Mouse (Mus musculus): ENCODE measurements around the gene Fgf18. TPM values are rescaled to one million over a fixed set of nuclear protein-coding genes. Genes with fewer than 3 reads are reported as not detected.

The Fgf18 gene
- polyA plus RNA-seq, 1 experiment: not detected

- H3K27me3 ChIP-seq (ENCODE audit: control insufficient read depth): peaks cover 67% of the 10 kb centered on the region
- H3K9me3 ChIP-seq (ENCODE audit: control insufficient read depth, low read length): no peaks in the 10 kb centered on the region
- no peaks in the 10 kb centered on the region for H3K4me1 ChIP-seq (ENCODE audit: control insufficient read depth)
- H3K4me3 ChIP-seq (replicated peaks): no peak overlapping the region
- no peaks in the 10 kb centered on the region for H3K36me3 ChIP-seq (ENCODE audit: control insufficient read depth)
- TF ChIP-seq GATA1 (IDR thresholded peaks at IDR 0.05; ENCODE audit: low read length) (no peak), TAL1 (IDR thresholded peaks at IDR 0.05; ENCODE audit: low read length) (no peak)
Measured at GRCm38 (mm10) chr11:33176525-33177245, 29.5 kb upstream of the Fgf18 start.

DNA sequence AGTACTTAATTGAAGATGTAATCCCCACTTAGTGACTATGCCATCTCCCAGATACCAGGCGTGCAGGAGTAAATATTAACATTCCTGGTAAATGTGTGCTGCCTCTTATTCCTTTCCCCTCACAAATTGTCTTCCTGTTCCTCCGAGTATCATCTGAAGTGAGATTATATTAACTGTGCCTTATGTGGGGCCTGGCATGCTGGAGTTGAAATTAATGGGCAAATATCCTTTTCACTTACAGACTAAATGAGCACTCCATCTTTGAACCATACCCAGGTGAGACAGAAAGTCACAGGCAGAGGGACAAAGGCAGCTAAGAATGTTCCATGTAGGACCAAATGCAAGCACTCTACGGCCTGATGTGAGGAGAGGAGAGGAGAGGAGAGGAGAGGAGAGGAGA, 28.6 kb upstream of the Fgf18 start:
- H3K9me3 ChIP-seq (ENCODE audit: control insufficient read depth, low read length): no peaks in the 10 kb centered on the region
- H3K27me3 ChIP-seq (ENCODE audit: control insufficient read depth): peaks cover 67% of the 10 kb centered on the region

GRCm38 (mm10) chr11:33170489-33170888, 23.3 kb upstream of the Fgf18 start:
- Histone ChIP-seq H3K4me1 (ENCODE audit: control insufficient read depth) (no peaks in the 10 kb centered on the region), H3K4me3 (replicated peaks) (no peak overlapping the region), H3K27me3 (ENCODE audit: control insufficient read depth) (peaks cover 46% of the 10 kb centered on the region), H3K36me3 (ENCODE audit: control insufficient read depth) (no peaks in the 10 kb centered on the region), H3K9me3 (ENCODE audit: control insufficient read depth, low read length) (no peaks in the 10 kb centered on the region)
- TF ChIP-seq GATA1 (IDR thresholded peaks at IDR 0.05; ENCODE audit: low read length) (no peak), TAL1 (IDR thresholded peaks at IDR 0.05; ENCODE audit: low read length) (no peak)

More for the DNA sequence above, 28.6 kb upstream of the Fgf18 start:
- H3K36me3 ChIP-seq (ENCODE audit: control insufficient read depth): no peaks in the 10 kb centered on the region
- TF ChIP-seq TAL1 (IDR thresholded peaks at IDR 0.05; ENCODE audit: low read length): no peak
- no peak overlapping the region for H3K4me3 ChIP-seq (replicated peaks)
- H3K4me1 ChIP-seq (ENCODE audit: control insufficient read depth): no peaks in the 10 kb centered on the region

DNA sequence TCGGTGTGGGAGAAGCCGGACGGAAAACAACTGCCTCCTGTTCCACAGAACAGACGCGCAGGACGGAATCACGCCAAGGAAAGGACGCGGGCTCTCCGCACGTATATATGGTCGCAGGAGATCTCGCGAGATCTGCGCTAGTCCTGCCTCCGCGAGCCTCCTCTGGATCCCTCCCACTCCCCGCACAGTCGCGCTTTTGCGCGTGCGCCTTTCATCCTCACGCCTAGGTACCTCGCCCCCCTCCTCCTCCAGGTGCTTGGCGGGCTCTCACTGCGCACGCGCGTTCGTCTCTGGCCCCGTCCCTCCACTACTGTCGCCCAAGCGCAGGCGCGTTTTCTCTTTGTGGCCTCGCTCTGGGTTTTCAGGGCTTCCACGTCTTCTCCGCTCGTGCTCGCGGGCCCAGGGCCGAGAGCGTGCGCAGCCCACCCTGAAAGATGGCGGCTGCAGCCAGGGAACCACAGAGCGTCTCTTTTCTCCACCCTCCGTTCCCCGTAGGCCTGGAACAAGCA, 15.9 kb upstream of the Fgf18 start, which contains the start of gene Npm1:
TSS of gene Npm1 (minus strand) at position 209 of the 509 bp plus-strand sequence.
- Histone ChIP-seq H3K4me1 (ENCODE audit: control insufficient read depth) (peaks cover 26% of the 10 kb centered on the region), H3K4me3 (replicated peaks) (peak within 1 kb of the TSS; percentile 95), H3K27me3 (ENCODE audit: control insufficient read depth) (peaks cover 10% of the 10 kb centered on the region), H3K9me3 (ENCODE audit: control insufficient read depth, low read length) (no peaks in the 10 kb centered on the region), H3K36me3 (ENCODE audit: control insufficient read depth) (peaks cover 36% of the 10 kb centered on the region)
- TF ChIP-seq TAL1 (IDR thresholded peaks at IDR 0.05; ENCODE audit: low read length): no peak
- TF ChIP-seq GATA1 (IDR thresholded peaks at IDR 0.05; ENCODE audit: low read length): no peak

DNA sequence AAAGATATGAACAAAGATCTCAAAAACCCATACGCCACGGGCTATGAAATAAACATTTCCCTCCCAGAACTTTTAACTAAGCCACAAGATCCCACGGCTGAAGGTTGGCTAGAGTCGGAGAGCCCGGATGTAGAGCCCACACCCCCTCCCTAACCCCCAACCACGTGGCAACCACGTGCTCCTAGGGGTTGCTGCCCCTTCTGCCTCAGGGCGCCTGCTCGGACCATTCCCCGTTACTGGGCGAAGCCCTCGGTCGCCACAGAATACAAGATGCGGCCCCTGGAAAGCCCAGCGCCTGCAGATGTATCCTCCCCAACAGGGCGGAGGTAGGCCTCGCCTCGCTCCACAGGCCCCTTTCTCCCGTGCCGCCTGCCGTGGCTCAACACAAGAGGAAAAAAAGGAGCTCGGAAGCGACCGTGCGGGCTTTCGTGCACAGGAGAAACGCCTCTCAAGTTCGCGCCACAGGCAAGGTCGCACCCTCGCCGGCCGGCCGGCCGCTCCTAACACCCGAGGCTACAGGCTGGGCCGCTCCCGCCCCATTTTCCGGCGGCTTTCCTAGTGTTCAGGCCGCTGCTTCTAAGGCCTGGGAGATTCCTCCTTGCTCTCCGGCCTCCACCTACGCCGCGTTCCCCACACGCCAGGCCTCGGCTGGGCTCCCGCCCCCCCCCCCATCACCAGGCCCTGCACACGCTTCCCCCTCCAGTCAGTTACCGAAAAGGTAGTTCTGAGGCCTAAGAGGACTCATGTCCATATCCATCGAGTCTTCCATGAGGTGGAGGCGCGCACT, 15.2 kb upstream of the Fgf18 start:
- H3K4me3 ChIP-seq (replicated peaks): peak overlapping the region; percentile 95
- peaks cover 26% of the 10 kb centered on the region for H3K4me1 ChIP-seq (ENCODE audit: control insufficient read depth)
- no peaks in the 10 kb centered on the region for H3K9me3 ChIP-seq (ENCODE audit: control insufficient read depth, low read length)
- TF ChIP-seq TAL1 (IDR thresholded peaks at IDR 0.05; ENCODE audit: low read length) (no peak), GATA1 (IDR thresholded peaks at IDR 0.05; ENCODE audit: low read length) (no peak)
- H3K36me3 ChIP-seq (ENCODE audit: control insufficient read depth): peaks cover 42% of the 10 kb centered on the region
- peaks cover 4% of the 10 kb centered on the region for H3K27me3 ChIP-seq (ENCODE audit: control insufficient read depth)

DNA sequence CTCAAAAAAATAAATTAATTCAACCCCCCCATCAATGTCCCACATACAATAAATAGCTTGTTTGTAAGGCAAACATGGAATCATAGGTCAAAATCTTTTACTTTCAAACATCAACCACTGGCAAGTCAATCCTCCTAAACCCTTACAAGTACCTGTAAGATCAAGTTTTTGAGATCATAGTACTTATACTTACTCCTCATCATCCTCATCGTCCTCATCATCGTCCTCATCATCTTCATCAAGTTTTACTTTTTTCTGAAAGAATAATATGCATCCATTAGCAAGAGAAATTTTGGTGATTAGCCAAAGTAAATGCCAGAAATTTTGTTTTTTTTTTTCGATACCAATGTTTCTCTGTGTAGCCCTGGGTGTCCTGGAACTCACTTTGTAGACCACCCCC, 12.5 kb upstream of the Fgf18 start:
- no peak for TF ChIP-seq GATA1 (IDR thresholded peaks at IDR 0.05; ENCODE audit: low read length)
- TF ChIP-seq TAL1 (IDR thresholded peaks at IDR 0.05; ENCODE audit: low read length): no peak
- Histone ChIP-seq H3K9me3 (ENCODE audit: control insufficient read depth, low read length) (no peaks in the 10 kb centered on the region), H3K4me3 (replicated peaks) (no peak overlapping the region), H3K27me3 (ENCODE audit: control insufficient read depth) (no peaks in the 10 kb centered on the region), H3K4me1 (ENCODE audit: control insufficient read depth) (peaks cover 26% of the 10 kb centered on the region), H3K36me3 (ENCODE audit: control insufficient read depth) (peaks cover 69% of the 10 kb centered on the region)

GRCm38 (mm10) chr11:33157453-33158196, 10.4 kb upstream of the Fgf18 start:
- no peaks in the 10 kb centered on the region for H3K27me3 ChIP-seq (ENCODE audit: control insufficient read depth)
- peaks cover 90% of the 10 kb centered on the region for H3K36me3 ChIP-seq (ENCODE audit: control insufficient read depth)
- no peak overlapping the region for H3K4me3 ChIP-seq (replicated peaks)
- no peaks in the 10 kb centered on the region for H3K9me3 ChIP-seq (ENCODE audit: control insufficient read depth, low read length)
- TF ChIP-seq TAL1 (IDR thresholded peaks at IDR 0.05; ENCODE audit: low read length) (no peak), GATA1 (IDR thresholded peaks at IDR 0.05; ENCODE audit: low read length) (no peak)
- H3K4me1 ChIP-seq (ENCODE audit: control insufficient read depth): peaks cover 16% of the 10 kb centered on the region

DNA sequence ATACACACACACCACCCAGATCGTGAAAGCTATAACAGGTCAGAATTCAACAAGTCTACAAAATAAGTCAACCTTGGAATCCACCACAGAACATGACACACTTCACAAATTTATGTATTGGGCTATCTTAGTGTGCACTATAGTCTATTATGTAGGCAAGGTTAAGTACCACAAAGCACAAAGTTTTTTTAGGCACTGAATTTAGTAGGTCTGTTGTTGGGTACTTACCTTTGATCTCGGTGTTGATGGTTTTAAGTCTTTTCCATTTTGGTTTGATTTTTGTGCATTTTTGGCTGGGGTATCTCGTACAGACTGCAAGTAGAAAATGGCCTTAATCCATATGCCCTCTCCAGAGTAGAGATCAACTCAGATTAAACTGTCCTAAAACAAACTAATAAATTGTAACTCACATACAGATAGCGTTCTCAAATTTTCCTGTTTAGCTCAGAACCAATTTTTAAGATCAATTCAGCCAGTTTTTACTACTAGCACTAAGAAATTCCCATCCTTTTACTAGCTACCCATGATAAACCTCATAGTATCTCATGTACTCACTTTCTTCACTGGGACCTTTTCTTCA, 9.3 kb upstream of the Fgf18 start:
- peaks cover 99% of the 10 kb centered on the region for H3K36me3 ChIP-seq (ENCODE audit: control insufficient read depth)
- no peaks in the 10 kb centered on the region for H3K27me3 ChIP-seq (ENCODE audit: control insufficient read depth)
- TF ChIP-seq TAL1 (IDR thresholded peaks at IDR 0.05; ENCODE audit: low read length) (no peak), GATA1 (IDR thresholded peaks at IDR 0.05; ENCODE audit: low read length) (no peak)
- H3K4me3 ChIP-seq (replicated peaks): no peak overlapping the region
- no peaks in the 10 kb centered on the region for H3K9me3 ChIP-seq (ENCODE audit: control insufficient read depth, low read length)
- peaks cover 7% of the 10 kb centered on the region for H3K4me1 ChIP-seq (ENCODE audit: control insufficient read depth)
